Mouse (Mus musculus) intestine, embryonic 16.5 days (tissue): ENCODE measurements at regions not wholly inside any gene's neighbourhood (a gene's known extent, or its start where the extent isn't known, plus 50 kb on each side); places are given as distances from the start of the nearest gene placed in this dataset. TPM values are rescaled to one million over a fixed set of nuclear protein-coding genes. Genes with fewer than 3 reads are reported as not detected.

Experiments
- ATAC-seq: fragments of 200-750 bp; cut with Nextera tagmentation; 2 replicates; pipeline ENCODE4 v1.8.0; 2017; ENCODE audit warnings: moderate TSS enrichment, moderate library complexity
- H3K27ac ChIP-seq: fragments of 300-500 bp; sonication (generic); 2 replicates; pipeline ENCODE4 v1.5.1; 2014; ENCODE audit warnings: mild to moderate bottlenecking, low read length
- H3K27me3 ChIP-seq: fragments of 300-500 bp; sonication (generic); replicated peaks from 2 replicates; pipeline ENCODE4 v1.6.1; 2014; ENCODE audit warnings: low read length, control low read depth, mixed read lengths; ENCODE audit not compliant: control insufficient read depth, insufficient read depth
- H3K36me3 ChIP-seq: fragments of 300-500 bp; sonication (generic); 2 replicates; pipeline ENCODE4 v1.6.1; 2014; ENCODE audit warnings: low read length, control low read depth; ENCODE audit not compliant: control insufficient read depth, insufficient read depth
- H3K4me1 ChIP-seq: fragments of 300-500 bp; sonication (generic); 2 replicates; pipeline ENCODE4 v1.6.1; 2014; ENCODE audit warnings: low read length, control low read depth, mixed read lengths; ENCODE audit not compliant: control insufficient read depth, insufficient read depth
- H3K4me2 ChIP-seq: fragments of 300-500 bp; sonication (generic); 2 replicates; pipeline ENCODE4 v1.6.1; 2014; ENCODE audit warnings: low read depth, low read length, control low read depth
- H3K4me3 ChIP-seq: fragments of 300-500 bp; sonication (generic); 2 replicates; pipeline ENCODE4 v1.5.1; 2014; ENCODE audit warnings: mild to moderate bottlenecking, low read length
- H3K9ac ChIP-seq: fragments of 300-500 bp; sonication (generic); 2 replicates; pipeline ENCODE4 v1.6.1; 2014; ENCODE audit warnings: low read depth, low read length
- H3K9me3 ChIP-seq: fragments of 300-500 bp; sonication (generic); 2 replicates; pipeline ENCODE4 v1.6.1; 2016; ENCODE audit warnings: low read length, control low read depth; ENCODE audit not compliant: control insufficient read depth
- WGBS: fragments of 180-500 bp; shearing (Covaris S2); extraction: QIAGEN DNeasy Blood & Tissue Kit; methylation state at CpG from one replicate; pipeline ENCODE4 v1.1.7; 2014; 5-methylcytosine and 5-hydroxymethylcytosine counted together
- microRNA-seq: library from miRNA; unstranded; fragments of <30 nt; microRNA quantifications from one replicate; pipeline ENCODE4, GENCODE M21; 2016

- Histone ChIP-seq H3K4me2 (no peak overlapping the region), H3K27ac (no peak overlapping the region), H3K27me3 (no peaks in the 10 kb centered on the region; the same call in 1 of the 2 replicates), H3K9ac (no peak overlapping the region), H3K4me1 (no peaks in the 10 kb centered on the region), H3K36me3 (no peaks in the 10 kb centered on the region), H3K9me3 (no peaks in the 10 kb centered on the region), H3K4me3 (no peak overlapping the region)
- WGBS = 54% methylated on average over 2 of the region's 2 CpGs
- ATAC-seq = peak; percentile 40; the same call in 1 of the 2 replicates
These were observed 293.7 kb downstream of the Tmsb4x start for GRCm38 (mm10) chrX:166915356-166915953.

GRCm38 (mm10) chrX:166906602-166907001 lies 302.5 kb downstream of the Tmsb4x start:
- 59% methylated on average over 6 of the region's 6 CpGs for WGBS

GRCm38 (mm10) chrX:166900761-166901160 lies 308.4 kb downstream of the Tmsb4x start:
- no peaks in the 10 kb centered on the region for H3K27me3 ChIP-seq
- no peak overlapping the region for H3K27ac ChIP-seq
- H3K4me2 ChIP-seq = no peak overlapping the region
- no peak overlapping the region for H3K9ac ChIP-seq
- H3K36me3 ChIP-seq = no peaks in the 10 kb centered on the region
- no peaks in the 10 kb centered on the region for H3K9me3 ChIP-seq
- H3K4me1 ChIP-seq = no peaks in the 10 kb centered on the region
- WGBS = 74% methylated on average over 6 of the region's 6 CpGs
- H3K4me3 ChIP-seq = no peak overlapping the region
- no peak for ATAC-seq

More at GRCm38 (mm10) chrX:166906602-166907001, 302.5 kb downstream of the Tmsb4x start:
- no peaks in the 10 kb centered on the region for H3K9me3 ChIP-seq
- no peak for ATAC-seq
- no peaks in the 10 kb centered on the region for H3K27me3 ChIP-seq
- H3K27ac ChIP-seq = no peak overlapping the region
- no peaks in the 10 kb centered on the region for H3K36me3 ChIP-seq
- no peak overlapping the region for H3K4me2 ChIP-seq
- H3K9ac ChIP-seq = no peak overlapping the region
- no peak overlapping the region for H3K4me3 ChIP-seq
- H3K4me1 ChIP-seq = no peaks in the 10 kb centered on the region

- H3K4me2 ChIP-seq = no peak overlapping the region
- no peaks in the 10 kb centered on the region for H3K9me3 ChIP-seq
- no peaks in the 10 kb centered on the region for H3K36me3 ChIP-seq
- WGBS = 57% methylated on average over 2 of the region's 2 CpGs
- no peak overlapping the region for H3K4me3 ChIP-seq
- H3K27me3 ChIP-seq = 0 out of 2 replicates have a peak, but pooled peaks cover 3% of the 10 kb centered on the region
- no peak overlapping the region for H3K27ac ChIP-seq
- no peak overlapping the region for H3K9ac ChIP-seq
- no peak for ATAC-seq
- H3K4me1 ChIP-seq = no peaks in the 10 kb centered on the region
These were observed 309.7 kb upstream of the Egfl6 start for GRCm38 (mm10) chrX:166895199-166895598.

- Histone ChIP-seq H3K27me3 (0 out of 2 replicates have a peak, but pooled peaks cover 3% of the 10 kb centered on the region), H3K4me1 (no peaks in the 10 kb centered on the region), H3K4me3 (no peak overlapping the region), H3K4me2 (no peak overlapping the region), H3K36me3 (no peaks in the 10 kb centered on the region), H3K27ac (no peak overlapping the region), H3K9ac (no peak overlapping the region), H3K9me3 (no peaks in the 10 kb centered on the region)
- ATAC-seq = 0 out of 2 replicates have a peak, but pooled peaks have one; percentile 59
These were observed 300.9 kb upstream of the Egfl6 start for GRCm38 (mm10) chrX:166886417-166886816.

GRCm38 (mm10) chrX:166869515-166869914 lies 284.0 kb upstream of the Egfl6 start:
- Histone ChIP-seq H3K27me3 (no peaks in the 10 kb centered on the region; the same call in 1 of the 2 replicates), H3K4me1 (no peaks in the 10 kb centered on the region), H3K36me3 (no peaks in the 10 kb centered on the region), H3K9me3 (no peaks in the 10 kb centered on the region), H3K4me2 (no peak overlapping the region), H3K27ac (no peak overlapping the region), H3K4me3 (no peak overlapping the region), H3K9ac (no peak overlapping the region)
- WGBS = 86% methylated on average over 5 of the region's 5 CpGs
- ATAC-seq = no peak

GRCm38 (mm10) chrX:166867692-166868091 lies 282.2 kb upstream of the Egfl6 start:
- Histone ChIP-seq H3K4me3 (no peak overlapping the region), H3K9ac (no peak overlapping the region), H3K27me3 (no peaks in the 10 kb centered on the region), H3K36me3 (no peaks in the 10 kb centered on the region), H3K4me1 (no peaks in the 10 kb centered on the region), H3K4me2 (no peak overlapping the region), H3K9me3 (no peaks in the 10 kb centered on the region), H3K27ac (no peak overlapping the region)
- no peak for ATAC-seq
- WGBS = 82% methylated on average over 2 of the region's 2 CpGs

Small RNA genes lying in the stretch of these regions (microRNA-seq; reads per million reads assigned to microRNA genes)
- gene Gm22368 (not detected), gene Gm44376 (not detected)
